Mouse (Mus musculus) spleen, adult 2 months (tissue): ENCODE measurements around the gene Pard3.

Experiments used
- CTCF ChIP-seq: fragments of 200-500 bp; IDR thresholded peaks from 2 replicates; pipeline ENCODE4 v1.5.1; 2011; ENCODE audit warnings: mild to moderate bottlenecking, inconsistent platforms; ENCODE audit not compliant: insufficient read depth, insufficient read length, insufficient replicate concordance; ENCODE audit errors: extremely low read depth
- POLR2A ChIP-seq: fragments of 200-500 bp; IDR thresholded peaks from 2 replicates; pipeline ENCODE4 v1.6.1; 2011; ENCODE audit warnings: low read depth, low read length, inconsistent platforms

DNA sequence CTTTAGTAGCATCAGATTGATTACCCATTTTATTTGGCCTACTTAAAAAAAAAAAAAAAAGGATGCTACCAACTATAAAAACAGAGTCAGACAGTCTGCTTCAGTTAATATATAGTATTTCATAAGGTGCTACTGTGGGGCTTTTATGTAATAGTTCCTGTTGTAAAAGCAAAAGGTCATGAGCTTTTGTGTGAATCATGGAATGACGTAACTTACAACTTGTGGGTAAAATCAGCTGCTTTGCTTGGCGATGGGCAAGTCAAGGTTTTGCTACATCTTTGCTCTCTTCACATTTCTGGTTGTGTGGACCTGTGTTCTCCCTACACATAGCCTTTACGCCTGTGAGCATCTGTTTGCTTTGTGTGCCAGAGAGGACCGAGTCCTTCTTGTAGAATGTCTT, 179.7 kb downstream of the Pard3 start:
- no peak for TF ChIP-seq POLR2A
- TF ChIP-seq CTCF, result no peak
